ENCODE assay signal across 16 mouse cellular contexts in genomic region chr13:97977104-97977503, GRCm38 (mm10).
"Had no signal": no experiment of that assay in that cellular context is flagged by ENCODE, and none has a peak within 500 bp of the region (broad histone marks: within the 10 kb centered on the region; RNA-seq: fewer than 3 reads in every experiment).

No protein-coding gene starts in this region.

- H3K27me3 ChIP-seq: kidney, embryonic 15.5 days; limb, embryonic 13.5 days; liver, embryonic 12.5 days; liver, embryonic 15.5 days; midbrain, embryonic 13.5 days had no signal

- ATAC-seq: liver, embryonic 12.5 days; lung, postnatal 0 days; midbrain, embryonic 13.5 days had no signal

- H3K4me1 ChIP-seq: liver, embryonic 12.5 days; liver, embryonic 15.5 days; megakaryocyte, embryonic 14.5 days had no signal

- H3K9ac ChIP-seq: kidney, embryonic 15.5 days; limb, embryonic 13.5 days; liver, embryonic 12.5 days; liver, embryonic 15.5 days; lung, embryonic 14.5 days; midbrain, embryonic 13.5 days had no signal

- DNase-seq: kidney, postnatal 10 days; layer of hippocampus, postnatal 36 days; liver; lung, embryonic 14.5 days; thymus, adult 18-20 months; thymus, postnatal 36 days had no signal

- H3K36me3 ChIP-seq: limb, embryonic 10.5 days; liver, embryonic 12.5 days; liver, embryonic 15.5 days; midbrain, embryonic 10.5 days; midbrain, embryonic 13.5 days had no signal

- H3K27ac ChIP-seq: kidney, embryonic 15.5 days; left cerebral cortex, adult 2 months; limb, embryonic 10.5 days; limb, embryonic 13.5 days; liver, embryonic 12.5 days; liver, embryonic 15.5 days; midbrain, embryonic 10.5 days; midbrain, embryonic 13.5 days had no signal

- H3K4me3 ChIP-seq: kidney, embryonic 15.5 days; left cerebral cortex, adult 2 months; limb, embryonic 10.5 days; limb, embryonic 13.5 days; liver, embryonic 12.5 days; liver, embryonic 15.5 days; megakaryocyte, embryonic 14.5 days; midbrain, embryonic 10.5 days; midbrain, embryonic 13.5 days had no signal

- H3K4me2 ChIP-seq: kidney, embryonic 15.5 days; limb, embryonic 13.5 days; liver, embryonic 12.5 days; liver, embryonic 15.5 days; lung, embryonic 14.5 days; midbrain, embryonic 13.5 days had no signal

- H3K9me3 ChIP-seq: kidney, embryonic 15.5 days; limb, embryonic 10.5 days; limb, embryonic 13.5 days; liver, embryonic 12.5 days; liver, embryonic 15.5 days; megakaryocyte, embryonic 14.5 days; midbrain, embryonic 10.5 days; midbrain, embryonic 13.5 days had no signal
